Mouse (Mus musculus) frontal cortex, postnatal 10 days (tissue): ENCODE measurements around the gene Wdr76.
A peak's percentile ranks its signal among the peaks of the same experiment; 100 is the strongest.
"Not testable (repeated sequence)": the region's sequence is repeated elsewhere in the genome, so short reads cannot be mapped to it uniquely, and the experiment has no call there.

Experiments used
- DNase-seq, 2 experiments: peaks; one replicate each; pipeline ENCODE4 v3.0.0; 2022; ENCODE audit warnings: low spot score in 2 of 2, mixed read lengths in 1 of 2

Gene Wdr76

DNA sequence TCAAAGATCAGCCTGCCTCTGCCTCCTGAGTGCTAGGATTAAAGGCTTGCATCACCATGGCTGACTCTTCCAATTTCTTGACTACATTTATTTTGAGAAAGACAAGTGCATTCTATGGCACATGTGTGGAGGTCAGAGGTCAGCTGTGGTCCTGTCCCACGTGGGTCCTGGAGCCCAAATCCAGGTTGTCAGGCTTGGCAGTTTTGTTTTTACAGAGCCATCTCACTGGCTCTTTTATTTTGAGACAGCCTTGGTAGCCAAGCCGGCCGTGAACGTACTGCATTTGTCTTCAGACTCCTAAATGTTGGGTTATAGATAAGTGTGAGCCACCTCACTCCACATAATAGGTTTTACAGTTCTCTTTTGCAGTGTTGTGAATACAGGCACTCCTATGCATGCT is 12.2 kb downstream of the Wdr76 start:
- DNase-seq = not testable (repeated sequence)

GRCm38 (mm10) chr2:121522006-121522405 is 15.5 kb downstream of the Wdr76 start:
- DNase-seq = no peak

GRCm38 (mm10) chr2:121522830-121523229 is 16.3 kb downstream of the Wdr76 start:
- DNase-seq = not testable (repeated sequence)

- DNase-seq = peak in 1 of 2 experiments; percentile 28
Observed at GRCm38 (mm10) chr2:121525056-121525455, 18.5 kb downstream of the Wdr76 start.

GRCm38 (mm10) chr2:121544829-121545228 is 38.3 kb downstream of the Wdr76 start:
- no peak for DNase-seq

- no peak for DNase-seq
Observed at GRCm38 (mm10) chr2:121549630-121550029, 43.1 kb downstream of the Wdr76 start.

DNA sequence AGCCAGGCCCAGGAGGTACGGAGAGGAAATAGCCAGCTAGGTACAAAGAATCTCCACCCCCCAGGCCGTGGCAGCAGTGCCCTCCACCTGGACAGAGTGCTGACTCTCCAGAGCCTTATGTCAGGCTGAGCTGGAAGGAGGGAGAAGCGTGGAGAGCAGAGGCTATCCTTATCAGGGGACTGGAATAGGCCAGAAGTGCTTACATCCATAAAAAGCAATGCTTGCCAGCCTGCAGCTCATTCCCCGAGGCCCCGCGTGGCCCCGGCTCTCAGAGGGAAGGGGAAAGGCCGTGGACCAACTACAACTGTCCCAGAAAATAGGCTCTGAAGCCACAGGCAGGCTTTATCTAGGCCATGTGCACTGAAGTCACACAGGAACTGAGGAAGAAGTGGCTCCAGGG is 44.7 kb downstream of the Wdr76 start:
- DNase-seq = no peak

- DNase-seq = no peak
Observed at GRCm38 (mm10) chr2:121563117-121563516, 56.6 kb downstream of the Wdr76 start.

DNA sequence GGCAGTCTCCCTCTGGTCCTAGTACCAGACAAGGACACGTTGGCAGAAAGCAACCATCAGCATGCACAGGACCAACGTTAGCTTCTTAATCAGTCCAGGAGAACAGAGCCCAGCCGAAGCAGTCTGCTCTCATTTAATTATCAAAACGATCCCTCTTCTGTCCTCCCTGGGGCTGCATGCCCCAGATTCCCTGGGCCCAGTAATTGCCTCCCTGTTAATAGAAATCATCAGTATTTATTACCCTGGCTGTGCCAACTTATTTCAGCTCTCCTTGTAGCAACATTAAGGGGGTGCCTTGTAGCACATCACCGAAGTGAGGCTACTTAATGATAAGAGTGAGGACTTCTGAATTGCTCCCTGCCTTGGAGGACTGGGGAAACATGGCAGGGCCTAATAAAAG is 59.4 kb downstream of the Wdr76 start:
- no peak for DNase-seq

DNA sequence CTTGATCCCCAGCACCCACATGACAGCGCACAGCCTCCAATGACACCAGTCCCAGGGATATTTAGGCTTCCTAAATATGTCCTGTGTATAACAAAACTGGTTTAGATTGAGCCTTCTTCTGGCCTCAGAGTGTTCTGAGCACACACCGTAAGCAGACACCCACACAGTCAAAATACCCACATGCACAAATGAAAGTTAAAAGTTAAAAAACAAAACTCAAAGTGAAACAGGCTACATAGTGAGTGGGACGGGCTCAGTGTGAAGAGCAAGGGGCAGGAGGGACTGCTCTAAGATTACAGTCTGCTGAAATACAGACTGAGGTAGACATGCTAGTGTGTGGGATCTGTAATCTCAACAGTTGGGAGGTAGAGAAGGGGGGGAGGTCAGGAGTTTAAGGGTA is 63.5 kb downstream of the Wdr76 start:
- DNase-seq = no peak

- no peak for DNase-seq
Observed at GRCm38 (mm10) chr2:121570999-121571655, 64.6 kb downstream of the Wdr76 start.

- DNase-seq = peak; percentile 58 to 80
Observed at GRCm38 (mm10) chr2:121571780-121572179, 65.3 kb downstream of the Wdr76 start.

DNA sequence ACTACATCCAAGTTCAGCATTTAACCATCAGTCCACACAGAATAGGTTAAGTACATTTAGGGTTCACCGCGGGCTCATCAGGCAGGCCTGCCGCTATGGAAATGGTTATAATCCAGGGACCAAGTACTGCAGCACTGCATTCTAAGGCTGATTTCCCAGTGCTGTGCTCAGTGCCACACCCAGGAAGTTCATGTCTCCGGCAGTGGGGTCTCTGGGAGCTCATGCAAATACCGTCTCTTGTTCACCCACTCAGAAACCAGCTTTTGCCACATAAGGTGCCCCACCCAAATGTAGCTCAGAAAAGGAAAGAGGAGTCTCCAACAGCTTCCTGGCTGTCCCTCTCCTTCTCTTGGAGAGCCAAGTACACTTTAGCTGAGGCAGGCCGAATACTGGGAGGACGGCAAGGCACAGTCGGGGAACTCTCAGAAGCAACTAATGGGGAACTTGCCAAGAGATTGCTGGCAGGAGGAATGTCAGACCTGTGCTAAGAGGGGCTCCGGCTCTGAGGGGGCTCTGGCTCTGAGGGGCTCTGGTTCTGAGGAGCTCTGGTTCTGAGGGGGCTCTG is 67.6 kb downstream of the Wdr76 start:
- DNase-seq = no peak

GRCm38 (mm10) chr2:121575741-121576201 is 69.2 kb downstream of the Wdr76 start:
- DNase-seq = no peak

- no peak for DNase-seq
Observed at GRCm38 (mm10) chr2:121582809-121583376, 76.4 kb downstream of the Wdr76 start.

DNA sequence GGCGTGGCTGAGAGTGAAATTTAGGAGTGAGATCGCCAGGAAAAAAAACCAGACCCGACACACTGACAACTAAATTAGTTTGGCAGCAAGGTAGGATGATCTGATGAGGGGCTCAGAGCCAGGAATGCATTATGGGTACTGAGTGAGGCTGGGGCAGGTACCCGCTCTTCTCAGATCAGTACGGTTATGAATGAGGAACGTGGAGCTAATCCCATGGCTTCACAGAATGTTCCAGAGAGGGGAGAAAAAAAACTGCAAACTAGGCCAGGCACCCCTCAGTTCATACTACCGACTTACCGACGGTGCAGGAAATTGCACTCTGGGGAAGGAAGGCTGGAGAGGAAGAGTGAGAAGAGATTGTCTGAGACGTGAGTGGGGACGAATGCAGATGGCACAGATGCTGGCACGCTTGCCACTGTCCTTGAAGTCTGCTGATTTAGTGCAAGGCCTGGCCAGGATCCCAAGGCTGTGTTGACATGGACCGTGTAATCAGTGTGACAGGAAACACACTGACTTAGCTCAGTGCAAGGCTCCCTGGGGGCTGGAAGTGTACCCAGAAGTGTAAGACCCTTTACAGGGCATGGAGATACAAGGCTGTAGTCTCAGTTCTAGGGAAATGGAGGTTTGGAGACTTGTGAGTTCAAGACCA is 77.1 kb downstream of the Wdr76 start:
- DNase-seq = no peak

DNA sequence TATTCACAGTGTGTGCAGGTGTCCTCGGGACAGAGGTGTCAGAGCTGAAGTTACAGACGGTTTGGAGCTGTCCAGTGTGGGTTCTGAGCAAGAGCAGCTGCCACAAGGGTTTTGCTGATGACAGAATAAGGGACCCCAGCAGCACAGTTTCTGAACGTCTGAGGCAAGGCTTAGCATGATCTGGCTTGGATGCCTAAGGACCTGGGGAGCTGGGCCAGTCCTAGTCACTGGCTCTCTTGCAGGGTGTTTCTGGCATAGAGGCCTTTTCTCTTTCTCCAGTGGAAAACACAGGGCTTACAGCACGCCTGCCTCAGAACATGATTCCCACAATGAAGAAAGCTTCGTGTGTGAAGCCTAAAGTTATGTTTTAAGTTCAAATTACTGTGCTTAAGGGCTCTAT is 78.2 kb downstream of the Wdr76 start:
- DNase-seq = no peak

DNA sequence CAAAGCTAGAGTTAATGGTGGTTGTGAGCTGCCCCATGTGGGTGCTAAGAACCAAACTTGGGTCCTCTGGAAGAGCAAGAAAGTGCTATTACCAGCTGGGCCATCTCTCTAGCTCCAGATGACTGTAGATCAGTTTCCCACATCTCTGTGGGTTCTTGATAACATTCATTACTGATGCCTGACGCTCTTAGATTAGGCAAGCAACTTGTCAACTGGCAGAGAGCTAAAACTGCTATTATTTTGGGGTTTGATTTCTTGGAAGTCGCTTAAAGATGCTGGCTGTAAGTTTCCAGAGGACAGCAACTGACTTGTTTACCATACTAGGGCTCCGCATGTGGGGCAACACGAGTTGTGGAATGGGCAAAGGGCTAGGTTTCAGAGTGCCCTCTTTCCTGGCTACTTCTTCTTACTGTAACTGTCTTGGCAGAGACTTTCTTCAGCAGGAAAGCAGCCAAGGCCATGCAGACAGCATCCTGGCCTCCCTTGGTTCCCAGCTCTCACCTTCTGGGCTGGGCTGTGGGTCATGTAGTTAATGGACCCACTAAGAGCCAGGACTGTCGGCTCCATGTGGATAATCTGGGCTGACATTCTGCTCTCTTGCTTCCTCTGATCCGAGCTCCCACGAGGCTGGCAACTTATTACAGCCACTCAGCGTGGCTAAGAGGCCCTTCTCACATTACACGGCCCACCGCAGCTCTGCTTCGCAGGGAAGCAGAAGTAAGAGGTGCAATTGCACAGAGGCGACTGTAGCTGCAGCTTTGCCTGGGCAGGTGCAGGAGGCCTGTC is 81.2 kb downstream of the Wdr76 start:
- no peak for DNase-seq

DNA sequence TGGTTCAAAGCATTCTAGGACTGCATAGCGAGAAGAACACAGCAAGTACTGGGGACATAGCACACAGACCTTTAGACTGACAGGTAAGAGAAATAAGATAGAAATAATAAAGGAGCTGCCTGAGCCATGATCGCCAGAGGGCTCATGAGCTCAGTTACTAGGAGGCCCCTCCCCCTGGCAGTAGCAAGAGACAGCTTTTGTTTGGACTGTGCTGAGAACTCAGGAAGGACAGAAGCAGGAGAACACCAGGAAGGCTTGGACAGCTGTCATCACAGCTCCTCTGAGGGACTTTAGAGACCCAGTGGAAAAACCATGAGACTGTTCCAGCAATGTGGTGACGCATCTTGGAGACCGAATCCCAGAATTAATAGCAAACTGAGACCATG is 81.8 kb downstream of the Wdr76 start:
- DNase-seq = no peak

GRCm38 (mm10) chr2:121594131-121594530 is 87.6 kb downstream of the Wdr76 start:
- DNase-seq = no peak
